Mouse (Mus musculus): Measurements from ENCODE around the gene Itgb7. TPM values are rescaled to one million over a fixed set of nuclear protein-coding genes. Genes with fewer than 3 reads are reported as not detected.

Gene Itgb7
- total RNA-seq, 2 experiments from 2014 or later = 0.41 to 1.2 TPM

DNA sequence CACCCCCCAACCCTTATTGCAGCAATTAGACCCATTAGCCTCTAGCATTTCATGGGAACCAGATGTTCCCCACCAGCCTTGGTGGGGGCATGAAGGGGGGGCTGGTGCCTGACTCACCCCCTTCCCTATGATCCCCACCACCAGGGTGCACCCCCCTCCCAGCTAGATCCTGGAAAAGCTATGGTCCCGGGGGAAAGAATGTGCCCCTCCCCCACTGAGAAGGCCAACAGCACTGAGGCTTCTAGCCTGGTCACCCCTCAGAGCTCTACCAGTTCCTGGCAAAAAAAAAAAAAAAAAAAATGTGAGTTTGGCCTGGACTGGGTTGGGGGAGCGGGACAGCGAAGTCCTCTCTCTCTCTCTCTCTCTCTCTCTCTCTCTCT, 17.1 kb upstream of the Itgb7 start:
- DNase-seq = no peak

DNA sequence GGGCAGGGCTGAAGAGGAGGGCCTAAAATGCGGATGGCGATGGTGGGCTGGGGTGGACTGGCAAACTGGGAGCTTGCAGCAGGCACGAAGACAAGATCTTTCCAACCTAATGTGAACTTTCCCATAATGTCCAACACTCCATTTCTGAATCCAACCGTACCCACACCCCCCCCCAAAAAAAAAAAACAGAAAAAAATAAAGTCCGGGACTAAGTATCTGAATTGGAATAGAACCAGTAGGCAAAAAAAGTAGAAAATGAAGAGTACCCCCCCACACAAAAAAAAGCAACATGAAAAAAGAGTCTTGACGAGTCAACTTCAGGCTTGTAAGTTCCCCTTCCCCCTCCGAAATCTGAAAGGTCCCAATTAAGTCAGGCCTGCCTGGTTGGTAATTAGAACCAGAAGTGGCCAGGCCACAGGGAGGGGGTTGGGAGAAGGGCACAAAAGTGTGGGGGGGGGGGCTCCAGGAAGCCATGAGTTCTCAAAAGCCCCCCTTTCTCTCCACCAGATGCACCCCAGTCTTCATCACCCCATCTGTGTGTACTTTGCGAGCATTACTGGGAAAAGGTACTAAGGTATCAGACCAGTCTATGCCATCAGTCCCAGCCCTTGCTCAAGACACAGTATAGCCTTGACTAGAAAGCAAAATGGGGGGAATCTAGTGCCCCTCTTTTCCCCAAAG, 16.5 kb upstream of the Itgb7 start:
- DNase-seq = no peak

DNA sequence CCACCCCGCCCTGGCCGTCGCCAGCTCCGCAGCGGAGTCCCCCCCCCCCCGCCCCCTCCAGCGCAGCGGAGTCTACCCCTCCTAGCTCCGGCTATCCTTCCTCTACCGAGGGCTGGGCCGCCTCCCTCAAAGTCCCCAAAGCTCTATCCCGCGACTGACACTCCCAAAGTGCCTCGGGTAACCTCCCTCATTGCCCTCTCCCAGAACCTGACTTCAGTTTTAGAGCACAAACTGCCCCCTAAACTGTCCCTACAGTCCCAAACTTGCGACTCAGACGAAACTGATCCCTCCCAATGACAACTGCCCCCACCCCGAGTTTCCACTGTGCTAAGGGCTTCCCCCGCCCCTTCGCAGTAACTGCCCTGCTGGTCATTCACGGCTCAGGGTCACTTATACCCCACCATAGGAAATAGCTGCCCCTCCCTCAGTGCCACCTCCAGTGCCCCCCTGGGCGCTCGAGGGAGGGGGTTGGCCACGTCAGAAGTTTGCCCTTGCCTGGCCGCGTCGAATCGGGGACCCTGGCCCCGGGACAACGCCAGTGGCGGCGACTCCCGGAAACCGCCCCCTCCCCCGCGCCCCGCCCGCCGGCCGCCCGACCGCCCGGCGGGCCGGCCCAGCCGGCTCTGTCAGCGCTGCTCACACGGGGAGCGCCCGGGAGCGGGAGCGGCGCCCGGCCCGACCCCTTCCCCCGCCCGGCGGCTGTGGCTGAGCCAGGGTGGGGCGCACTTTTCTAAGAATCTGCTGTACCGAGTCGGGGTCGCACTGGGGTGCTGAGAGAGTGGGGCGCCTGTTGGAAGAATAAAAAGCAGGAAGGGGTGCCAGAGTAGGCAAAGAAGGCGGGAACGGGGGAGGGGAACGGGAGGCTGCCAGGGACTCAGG, 15.7 kb upstream of the Itgb7 start:
- peak; percentile 83 for DNase-seq

- DNase-seq = peak; percentile 98
Observed at GRCm38 (mm10) chr15:102246866-102247251, 15.1 kb upstream of the Itgb7 start.

GRCm38 (mm10) chr15:102245891-102246741, 14.4 kb upstream of the Itgb7 start:
- DNase-seq = peak; percentile 82

DNA sequence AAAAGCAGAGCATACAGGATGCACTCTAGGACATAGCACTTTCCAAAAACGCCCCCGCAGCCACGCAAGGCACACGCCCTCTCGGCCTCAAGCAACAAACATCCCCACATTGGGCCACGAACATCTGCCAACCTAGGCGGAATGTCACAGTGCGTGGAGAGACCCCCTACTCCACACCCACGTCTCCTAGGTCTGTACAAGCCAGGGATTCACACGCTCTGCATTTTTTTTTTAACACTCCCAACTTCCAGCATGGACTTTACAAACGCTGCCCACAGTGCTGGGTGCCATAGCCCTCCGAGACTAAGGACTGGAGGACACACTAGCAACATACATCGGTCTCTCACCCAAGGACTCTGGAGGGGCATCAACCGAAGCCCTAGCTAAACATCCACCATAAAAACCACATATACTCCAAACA, 13.7 kb upstream of the Itgb7 start:
- no peak for DNase-seq

DNA sequence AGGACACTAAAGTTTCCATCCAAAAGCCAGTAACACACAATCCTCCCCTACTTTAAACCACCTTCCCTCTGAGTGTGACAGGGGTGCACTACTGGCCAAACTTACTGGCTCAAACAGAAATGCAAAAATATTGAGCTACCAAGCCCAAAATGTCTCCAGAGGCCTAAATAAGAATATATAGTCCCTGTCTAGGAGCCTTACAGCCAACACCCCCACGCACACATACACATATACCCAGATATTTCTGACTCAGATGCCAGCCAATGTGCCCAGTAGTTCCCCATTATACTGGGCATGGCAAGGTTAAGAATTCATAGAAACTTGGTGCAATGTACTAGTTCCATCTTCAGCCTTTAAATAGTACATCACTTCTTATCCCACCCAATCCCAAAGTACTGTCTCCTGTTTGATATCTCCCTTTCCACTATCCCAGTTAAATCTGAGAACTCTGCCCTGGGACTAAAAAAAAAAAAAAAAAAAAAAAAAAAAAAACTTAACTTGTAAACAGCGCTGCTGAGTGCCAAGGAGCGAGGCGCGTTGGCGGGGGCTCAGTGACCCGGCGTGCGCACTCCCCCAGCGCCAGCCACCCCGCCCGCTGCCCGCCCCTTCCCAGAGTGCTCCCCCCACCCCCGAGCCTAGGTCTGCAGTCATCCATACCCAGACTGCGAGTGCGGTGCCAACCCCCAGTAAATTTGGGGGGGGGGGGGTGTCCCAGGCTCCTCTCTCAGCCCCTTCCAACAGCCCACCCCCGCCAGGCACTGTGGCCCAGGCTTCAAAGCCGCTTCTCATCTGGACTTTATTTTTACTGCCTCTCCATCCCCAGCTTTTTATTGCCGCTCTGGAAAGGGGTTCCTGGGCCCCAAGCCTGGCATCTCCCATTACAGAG, 12.8 kb upstream of the Itgb7 start:
- DNase-seq = peak; percentile 63

DNA sequence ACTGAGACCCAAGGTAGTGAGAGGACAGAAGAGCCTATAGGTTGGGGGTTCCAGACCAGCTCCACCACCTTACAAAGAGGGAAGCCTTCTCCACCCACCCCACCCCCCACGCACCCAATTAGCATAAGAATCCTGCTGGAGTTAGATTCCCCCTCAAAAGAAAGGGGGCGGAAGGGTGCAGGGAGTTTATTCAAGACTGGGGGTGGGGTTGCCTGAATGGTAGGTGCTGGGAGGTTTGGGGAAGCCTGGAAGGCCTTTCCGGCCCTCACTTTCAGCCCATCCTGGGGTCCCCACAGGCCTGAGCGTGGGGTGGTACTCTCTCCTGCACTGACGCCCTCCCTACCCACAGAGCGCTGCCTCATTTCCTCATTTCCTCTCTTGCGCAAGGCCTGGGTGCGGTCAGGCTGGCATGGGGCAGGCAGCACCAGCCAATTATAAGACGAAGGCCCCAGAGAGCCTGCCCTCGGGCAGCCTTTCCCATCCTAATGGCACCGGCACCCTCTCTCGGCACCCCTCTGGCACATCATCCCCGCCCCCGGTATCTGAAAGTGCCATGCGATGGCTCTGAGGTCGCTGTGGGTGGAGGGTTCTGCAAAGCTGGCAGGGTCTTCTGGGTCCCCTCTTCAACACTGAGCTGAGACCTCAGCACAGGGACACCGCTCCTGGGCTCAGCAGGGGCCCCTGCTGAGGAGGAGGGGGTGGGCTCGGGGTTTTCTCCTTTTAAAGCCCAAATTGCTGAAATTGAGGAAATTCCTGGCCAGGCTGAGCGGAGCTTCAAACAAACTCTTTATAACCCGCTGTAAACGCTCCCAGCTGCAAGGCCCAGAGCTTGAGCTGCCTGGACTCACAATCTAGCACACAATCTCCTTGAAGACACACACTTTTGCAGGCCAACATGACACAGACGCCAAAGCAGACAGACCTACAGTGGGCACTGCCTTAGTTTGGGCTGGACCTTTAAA, 11.8 kb upstream of the Itgb7 start:
- peak; percentile 65 for DNase-seq

DNA sequence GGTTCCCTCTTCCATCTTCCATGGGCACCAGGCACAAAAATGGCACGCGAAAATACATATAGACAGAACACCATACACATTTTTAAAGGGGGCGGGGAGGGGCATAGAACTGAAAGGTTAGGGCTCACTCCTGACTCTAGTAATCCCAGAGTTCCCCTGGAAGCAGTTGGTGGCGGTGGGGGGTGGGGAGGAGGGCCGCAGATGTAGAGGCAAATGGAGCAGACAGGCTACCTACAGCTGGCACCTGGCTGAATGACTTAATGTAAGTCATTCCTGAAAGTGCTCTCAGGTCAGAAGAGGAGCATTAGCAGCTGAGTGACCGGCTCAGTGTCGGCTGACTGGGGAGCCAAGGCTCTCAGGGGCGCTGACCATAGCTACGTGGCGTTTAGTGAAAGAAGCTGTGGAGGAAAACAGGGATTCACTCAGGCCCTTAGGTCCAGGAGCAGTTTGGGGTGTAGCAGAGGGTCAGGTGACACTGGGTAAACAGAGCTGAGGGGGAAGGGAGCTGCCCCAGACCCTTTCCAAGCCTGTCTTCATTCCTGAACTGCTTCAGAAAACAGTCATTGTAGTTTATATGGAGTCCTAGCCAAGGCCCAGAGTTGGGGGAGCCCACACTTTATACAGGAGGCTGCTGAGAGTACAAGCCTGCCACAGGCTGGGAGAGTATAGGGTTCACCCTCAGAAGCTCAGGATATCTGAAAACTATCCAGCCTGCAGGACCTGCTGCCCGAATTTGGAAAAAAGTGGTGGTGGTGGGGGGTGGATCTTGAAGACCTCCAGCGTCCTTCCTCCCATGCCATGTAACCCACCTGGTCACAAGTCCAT, 10.9 kb upstream of the Itgb7 start:
- no peak for DNase-seq

- DNase-seq = peak; percentile 45
Observed at GRCm38 (mm10) chr15:102240607-102241006, 8.9 kb upstream of the Itgb7 start.

DNA sequence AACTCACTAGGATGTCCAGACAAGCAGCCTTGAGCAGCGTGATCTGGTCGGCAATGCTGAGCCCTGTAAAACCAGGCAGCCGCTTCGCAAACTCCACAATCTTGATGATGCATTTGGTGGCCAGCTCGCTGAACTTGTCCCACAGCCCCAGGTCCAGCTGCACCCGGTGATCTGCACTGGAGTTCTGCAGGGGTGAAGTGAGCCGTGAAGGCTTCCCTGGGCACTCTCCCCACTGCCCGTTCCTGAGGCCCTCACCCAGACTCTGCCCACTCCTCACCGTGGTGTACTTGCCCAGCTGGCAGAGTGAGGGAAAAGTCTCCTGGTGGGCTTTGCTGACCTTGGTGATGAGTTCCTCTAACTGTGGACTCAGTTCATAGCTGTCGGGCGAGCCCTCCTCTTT, 8.1 kb upstream of the Itgb7 start:
- no peak for DNase-seq

DNA sequence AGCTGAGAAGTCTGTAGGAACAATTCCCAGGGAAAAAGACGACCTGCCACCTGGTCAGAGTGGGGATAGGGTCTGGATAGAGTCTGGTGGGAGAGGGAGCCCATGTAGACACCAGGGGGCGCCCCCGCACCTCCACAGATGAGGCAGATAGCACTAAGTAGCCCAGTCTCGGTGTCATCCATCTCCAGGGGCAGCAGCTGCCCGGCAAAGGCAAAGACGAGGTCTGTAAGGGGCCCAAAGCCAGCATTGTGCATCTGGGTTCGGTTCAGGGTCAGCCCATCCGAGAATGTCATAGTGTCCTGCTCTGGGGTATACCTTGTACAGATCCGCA, 7.5 kb upstream of the Itgb7 start:
- peak; percentile 62 for DNase-seq

GRCm38 (mm10) chr15:102238543-102239259, 7.0 kb upstream of the Itgb7 start:
- no peak for DNase-seq

GRCm38 (mm10) chr15:102235371-102236027, 3.8 kb upstream of the Itgb7 start:
- DNase-seq = peak; percentile 57

GRCm38 (mm10) chr15:102233896-102234295, 2.2 kb upstream of the Itgb7 start:
- no peak for DNase-seq

DNA sequence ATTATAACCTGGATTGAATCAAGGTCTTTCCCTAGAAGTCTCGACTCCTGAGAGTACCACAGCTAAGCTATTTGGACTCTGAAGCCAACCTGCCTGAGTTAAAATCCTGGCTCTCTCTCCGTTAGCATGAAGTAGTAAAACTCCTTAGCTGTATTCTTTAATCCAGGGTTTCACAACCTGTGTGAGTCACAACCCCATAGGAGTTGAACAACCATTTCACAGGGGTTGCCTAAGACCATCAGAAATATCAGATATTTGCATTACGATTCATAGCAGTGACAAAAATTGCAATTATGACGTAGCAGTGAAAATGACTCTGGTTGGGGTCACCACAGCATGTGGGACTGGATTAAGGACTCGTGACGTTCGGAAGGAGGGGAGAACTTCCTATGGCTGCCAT, 1.0 kb upstream of the Itgb7 start:
- no peak for DNase-seq

- no peak for DNase-seq
Observed at GRCm38 (mm10) chr15:102230408-102231321, 1.1 kb downstream of the Itgb7 start.
